Mouse (Mus musculus) heart, adult 11 months (tissue): ENCODE data around the gene Rnf185.
A peak's percentile ranks its signal among the peaks of the same experiment; 100 is the strongest.

Source experiments
- DNase-seq: peaks from one replicate; pipeline ENCODE4 v3.0.0; 2022

Rnf185 gene

DNA sequence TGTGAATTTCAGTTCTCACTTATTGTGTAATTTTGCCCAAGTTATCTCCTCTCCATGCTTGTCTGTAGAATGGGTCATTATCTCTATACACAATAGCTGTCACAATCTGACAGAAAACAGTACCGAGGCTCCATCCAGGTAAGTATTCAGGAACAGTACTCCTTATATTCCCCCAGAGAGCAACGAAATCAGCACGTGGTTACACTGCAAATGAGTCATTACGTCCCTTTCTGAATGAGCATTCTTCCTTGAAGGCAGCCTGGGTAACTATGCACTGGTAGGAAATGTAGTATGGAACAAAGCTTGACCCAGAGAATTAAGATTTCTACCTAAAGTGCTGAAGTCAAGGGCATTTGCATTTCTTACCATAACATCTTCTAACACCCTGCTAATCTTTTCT lies 9.5 kb downstream of the Rnf185 start:
- no peak for DNase-seq

GRCm38 (mm10) chr11:3441696-3442443 lies 10.3 kb downstream of the Rnf185 start:
- DNase-seq: peak; percentile 92

GRCm38 (mm10) chr11:3437621-3438020 lies 14.5 kb downstream of the Rnf185 start:
- peak; percentile 18 for DNase-seq

DNA sequence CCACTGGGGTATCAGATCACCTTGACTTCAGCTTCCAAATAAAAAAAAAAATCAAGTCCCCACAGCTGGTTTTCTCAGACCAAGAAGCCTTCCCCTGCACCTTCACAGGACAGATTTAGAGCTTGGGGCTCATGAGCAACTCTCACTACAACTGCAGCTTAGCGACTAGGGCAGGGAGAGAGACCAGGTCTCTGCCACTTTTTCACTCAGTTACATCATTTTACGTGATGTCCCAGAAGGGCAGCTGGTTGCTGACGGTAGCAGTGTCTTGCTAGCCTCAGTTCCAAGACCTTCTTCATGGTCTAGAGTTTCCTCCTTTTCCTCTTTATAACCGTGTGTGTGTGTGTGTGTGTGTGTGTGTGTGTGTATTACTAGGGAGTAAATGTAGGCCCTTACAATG lies 18.4 kb downstream of the Rnf185 start:
- peak; percentile 44 for DNase-seq

- peak; percentile 81 for DNase-seq
These were observed 20.1 kb downstream of the Rnf185 start for GRCm38 (mm10) chr11:3431976-3432603.

- DNase-seq: peak; percentile 64
These were observed 20.6 kb downstream of the Rnf185 start for GRCm38 (mm10) chr11:3431515-3431914.

DNA sequence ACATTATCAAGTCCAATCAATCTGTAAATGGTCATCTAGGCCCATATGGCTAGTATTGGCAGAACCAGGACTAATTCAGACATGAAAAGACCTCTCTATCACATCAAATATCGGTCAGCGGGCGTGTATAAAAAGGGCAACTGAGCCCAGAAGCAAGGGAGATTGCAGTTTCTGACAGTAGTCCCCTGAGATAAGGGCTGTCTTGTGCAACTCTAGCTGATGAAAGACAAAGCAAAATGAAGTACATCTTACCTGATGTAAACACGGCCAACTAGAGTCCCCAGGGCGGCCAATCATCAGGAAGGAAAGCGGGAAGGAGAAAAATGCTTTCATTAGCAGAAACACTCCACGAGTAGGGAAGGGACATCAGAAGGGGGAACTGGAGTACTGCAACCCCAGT lies 23.5 kb downstream of the Rnf185 start:
- DNase-seq: peak; percentile 86

DNA sequence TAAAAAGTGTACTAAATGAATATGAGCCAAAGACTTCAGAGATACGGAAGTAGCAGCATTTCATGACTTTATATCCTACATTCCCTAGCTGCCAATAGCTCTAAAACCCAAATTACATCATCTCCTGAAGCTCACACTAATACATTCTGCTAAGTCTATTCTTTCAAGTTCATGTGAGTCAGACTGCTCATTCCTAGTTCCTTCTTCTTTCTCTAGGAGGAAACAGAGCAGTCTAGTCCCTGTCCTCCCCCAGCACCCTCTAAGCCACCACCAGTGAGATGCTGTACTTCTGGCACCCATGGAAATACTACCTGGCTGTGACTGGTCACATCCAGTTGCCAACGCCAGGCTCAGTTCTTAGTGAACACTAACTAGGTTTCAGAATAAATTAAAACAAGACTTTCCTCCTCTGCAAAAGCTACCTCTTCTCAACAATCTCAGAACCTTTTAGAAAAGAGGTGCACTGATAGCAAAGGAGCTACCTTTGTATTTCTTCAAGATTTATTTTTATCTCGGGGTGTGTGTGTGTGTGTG lies 24.4 kb downstream of the Rnf185 start:
- DNase-seq: peak; percentile 1

DNA sequence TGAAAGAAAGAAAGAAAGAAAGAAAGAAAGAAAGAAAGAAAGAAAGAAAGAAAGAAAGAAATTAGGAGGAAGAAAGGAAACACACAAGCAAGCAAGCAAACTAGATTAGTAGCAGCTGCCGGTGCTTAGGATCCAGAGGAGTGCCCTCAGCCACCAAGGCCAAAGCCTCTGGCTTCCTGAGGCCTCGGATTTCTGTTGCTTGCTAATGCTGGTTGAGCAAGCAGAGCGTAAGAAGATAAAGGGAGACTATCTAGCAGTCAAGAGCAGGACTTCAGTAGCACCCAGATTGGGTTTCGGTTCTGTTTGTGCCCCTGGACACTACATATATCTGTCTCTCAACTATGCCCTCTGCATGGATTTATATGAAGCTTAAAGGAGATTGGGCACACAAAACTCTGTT lies 29.9 kb downstream of the Rnf185 start:
- DNase-seq: no peak

DNA sequence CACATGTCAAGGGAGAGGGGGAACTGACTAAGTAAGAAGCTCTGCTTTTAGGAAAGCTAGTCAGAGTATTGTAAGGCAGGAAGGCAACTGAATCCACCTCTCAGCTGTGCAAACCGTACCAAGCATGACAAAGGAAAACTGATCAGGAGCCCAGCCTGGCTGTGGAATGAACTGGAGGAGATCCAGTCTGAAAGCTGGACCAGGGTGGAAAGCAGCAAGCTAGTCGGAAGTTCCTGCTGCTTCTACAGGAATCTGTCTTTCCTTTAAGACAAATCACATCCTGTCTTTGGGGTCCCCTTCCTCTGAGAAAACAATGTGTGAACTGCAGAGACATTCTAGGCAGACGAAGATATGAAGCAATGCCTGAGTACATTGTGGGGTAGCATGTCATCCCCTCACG lies 33.4 kb downstream of the Rnf185 start:
- peak; percentile 91 for DNase-seq

GRCm38 (mm10) chr11:3417795-3418194 lies 34.4 kb downstream of the Rnf185 start:
- no peak for DNase-seq

GRCm38 (mm10) chr11:3416399-3416798 lies 35.8 kb downstream of the Rnf185 start:
- DNase-seq: no peak

DNA sequence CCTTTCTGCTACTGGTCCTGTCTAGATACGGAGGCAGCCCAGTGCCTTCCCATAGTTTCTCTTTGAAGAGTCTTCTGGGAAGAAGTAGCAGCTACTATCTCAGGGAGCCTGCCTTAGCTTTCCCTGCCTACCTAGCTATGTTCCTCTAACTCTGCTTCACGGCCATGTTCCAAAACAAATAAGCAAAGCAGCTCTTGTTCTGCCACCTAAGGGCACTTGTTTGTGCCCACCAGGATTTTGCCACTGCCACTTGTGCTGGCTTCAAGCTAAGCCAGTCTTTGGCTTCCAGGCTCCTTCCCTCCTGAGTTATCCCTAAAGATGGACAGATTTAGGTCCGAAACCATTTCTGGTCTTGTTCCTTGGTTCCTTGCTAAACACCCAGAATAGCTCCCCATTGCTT lies 40.1 kb downstream of the Rnf185 start:
- DNase-seq: no peak

DNA sequence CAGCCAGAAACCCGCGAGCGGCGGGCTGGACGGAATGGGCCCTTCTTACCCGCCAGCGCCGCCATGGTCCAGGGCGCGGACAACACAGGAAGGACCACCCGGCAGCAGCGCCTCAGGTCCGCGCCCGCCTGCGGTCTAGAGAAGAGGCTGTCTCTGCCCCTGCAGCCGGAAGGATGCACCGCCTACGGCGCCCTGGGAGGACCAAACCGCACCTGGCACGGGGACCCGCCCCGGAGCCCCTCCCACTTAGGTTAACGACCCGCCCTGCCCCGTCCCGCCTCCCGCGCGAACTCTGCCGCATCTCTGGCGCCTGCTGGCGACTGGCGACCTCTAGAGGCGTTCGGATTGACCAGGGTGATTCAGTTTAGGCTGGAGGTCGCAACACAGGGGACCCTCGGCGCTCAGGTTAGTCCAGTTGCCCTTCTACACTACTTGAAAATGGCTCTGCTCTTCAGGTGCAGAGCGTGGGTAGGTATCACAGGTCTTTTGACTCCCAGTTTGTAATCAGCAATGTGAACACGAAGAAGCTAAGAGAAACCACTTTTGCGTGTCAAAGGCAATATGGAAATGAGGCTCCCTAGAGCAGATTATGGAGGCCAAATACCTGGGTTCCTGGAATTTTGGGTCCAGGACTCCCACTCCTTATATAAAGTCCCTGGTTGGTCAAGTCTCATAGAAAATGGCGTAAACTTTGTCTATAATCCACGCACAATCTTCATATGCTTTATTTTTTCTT lies 43.0 kb downstream of the Rnf185 start, which contains the start of gene Limk2:
Gene Limk2, minus strand, starts transcription at position 193 of the 736 bp plus-strand sequence.
- peak; percentile 99 for DNase-seq

DNA sequence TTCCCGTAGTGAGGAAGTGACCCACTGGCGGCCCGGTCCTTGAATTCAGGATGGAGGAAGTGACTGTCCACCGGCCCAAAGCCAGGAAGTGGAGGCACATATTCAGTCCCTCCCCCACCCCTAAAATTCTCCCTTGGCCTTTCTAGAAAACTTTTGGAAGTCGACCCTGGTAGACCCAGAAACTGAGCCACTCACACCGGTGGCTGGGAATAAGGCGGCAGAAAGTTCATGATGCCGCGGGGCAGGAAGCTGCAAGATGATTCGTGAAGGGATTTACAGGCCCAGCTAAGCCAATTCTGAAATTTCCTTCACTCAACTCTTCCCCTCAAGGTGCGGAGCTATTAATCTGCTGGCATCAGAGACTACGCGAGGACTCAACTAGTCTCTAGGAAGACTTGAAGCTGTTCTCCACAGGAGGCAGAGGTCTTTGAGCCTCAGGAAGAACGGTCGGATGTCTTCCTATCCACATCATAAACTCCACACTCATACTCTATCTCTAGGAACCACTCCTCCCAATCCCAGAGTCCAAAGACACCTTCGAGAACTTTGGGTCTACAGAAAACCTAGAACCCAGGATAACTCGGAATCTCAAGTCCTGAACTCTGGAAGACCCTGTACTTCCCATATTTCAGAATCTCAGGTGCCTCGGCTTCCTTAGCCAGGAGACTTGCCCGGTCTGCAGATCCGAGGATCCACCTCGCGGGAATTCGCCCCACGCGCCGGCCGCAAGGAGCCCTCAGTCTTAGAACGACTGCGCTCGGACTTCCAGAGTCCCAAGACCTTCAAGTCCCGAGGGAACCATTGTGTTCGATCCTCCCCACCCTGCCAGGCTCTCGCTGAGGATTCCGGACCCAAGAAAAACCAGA lies 43.8 kb downstream of the Rnf185 start:
- DNase-seq: peak; percentile 94

GRCm38 (mm10) chr11:3404287-3405047 lies 47.7 kb downstream of the Rnf185 start:
- DNase-seq: no peak

- DNase-seq: no peak
These were observed 49.1 kb downstream of the Rnf185 start for GRCm38 (mm10) chr11:3403024-3403423.

GRCm38 (mm10) chr11:3398318-3398717 lies 53.8 kb downstream of the Rnf185 start:
- no peak for DNase-seq

- DNase-seq: no peak
These were observed 55.6 kb downstream of the Rnf185 start for GRCm38 (mm10) chr11:3396562-3396961.

DNA sequence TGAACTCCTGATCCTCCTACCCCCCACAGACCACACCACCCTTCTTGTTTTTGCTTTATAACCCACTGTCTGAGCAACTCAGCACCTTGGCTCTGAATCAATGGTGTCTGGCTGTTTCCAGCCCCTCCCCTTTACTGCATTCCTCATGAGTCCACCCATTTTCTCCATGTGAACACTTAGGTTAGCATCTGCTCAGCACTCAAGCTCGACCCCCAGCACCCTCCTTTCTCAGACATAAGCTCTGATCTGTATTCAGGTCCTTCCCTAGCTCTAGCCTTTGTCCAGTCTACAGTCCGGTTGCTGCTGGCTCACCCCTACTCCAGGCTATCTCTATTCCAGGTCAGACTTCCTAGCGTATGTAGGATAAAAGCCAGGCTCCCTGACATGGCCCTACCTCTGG lies 56.1 kb downstream of the Rnf185 start:
- no peak for DNase-seq

- no peak for DNase-seq
These were observed 57.6 kb downstream of the Rnf185 start for GRCm38 (mm10) chr11:3394520-3394919.

GRCm38 (mm10) chr11:3392526-3392925 lies 59.6 kb downstream of the Rnf185 start:
- DNase-seq: peak; percentile 93
